Mouse (Mus musculus) heart, embryonic 11.5 days (tissue): ENCODE results near the gene Igdcc3. TPM values are rescaled to one million over a fixed set of nuclear protein-coding genes. Genes with fewer than 3 reads are reported as not detected.
"Not testable (repeated sequence)": the region's sequence is repeated elsewhere in the genome, so short reads cannot be mapped to it uniquely, and the experiment has no call there.

Experiments
- ATAC-seq: fragments of 200-750 bp; cut with Nextera tagmentation; replicated peaks from 2 replicates; pipeline ENCODE4 v1.8.0; 2017; ENCODE audit warnings: moderate library complexity; ENCODE audit not compliant: insufficient number of reproducible peaks, low FRiP score, low TSS enrichment
- H3K27ac ChIP-seq: fragments of 300-500 bp; sonication (generic); 2 replicates; pipeline ENCODE4 v1.5.1; 2014; ENCODE audit warnings: mild to moderate bottlenecking, low read depth, low read length
- H3K27me3 ChIP-seq: fragments of 300-500 bp; sonication (generic); 2 replicates; pipeline ENCODE4 v1.6.1; 2014; ENCODE audit warnings: mild to moderate bottlenecking, low read length, mixed read lengths; ENCODE audit not compliant: control insufficient read depth, insufficient read depth
- H3K36me3 ChIP-seq: fragments of 300-500 bp; sonication (generic); 2 replicates; pipeline ENCODE4 v1.6.1; 2014; ENCODE audit warnings: mild to moderate bottlenecking, low read length, moderate library complexity, mixed read lengths; ENCODE audit not compliant: control insufficient read depth, insufficient read depth
- H3K4me1 ChIP-seq: fragments of 300-500 bp; sonication (generic); 2 replicates; pipeline ENCODE4 v1.6.1; 2014; ENCODE audit warnings: low read length; ENCODE audit not compliant: control insufficient read depth, insufficient read depth
- H3K4me2 ChIP-seq: fragments of 300-500 bp; sonication (generic); 2 replicates; pipeline ENCODE4 v1.6.1; 2014; ENCODE audit warnings: mild to moderate bottlenecking, moderate library complexity
- H3K4me3 ChIP-seq: fragments of 300-500 bp; sonication (generic); 2 replicates; pipeline ENCODE4 v1.5.1; 2014; ENCODE audit warnings: low read depth, low read length
- H3K9ac ChIP-seq: fragments of 300-500 bp; sonication (generic); 2 replicates; pipeline ENCODE4 v1.6.1; 2014; ENCODE audit warnings: mild to moderate bottlenecking, low read depth, low read length, moderate library complexity
- H3K9me3 ChIP-seq: fragments of 300-500 bp; sonication (generic); replicated peaks from 2 replicates; pipeline ENCODE4 v1.6.1; 2016; ENCODE audit warnings: low read length; ENCODE audit not compliant: control insufficient read depth
- WGBS: fragments of 180-500 bp; shearing (Covaris S2); extraction: QIAGEN DNeasy Blood & Tissue Kit; methylation state at CpG from one replicate; pipeline ENCODE4 v1.1.7; 2014; ENCODE audit not compliant: insufficient replicate concordance; 5-methylcytosine and 5-hydroxymethylcytosine counted together
- polyA plus RNA-seq: library from polyadenylated mRNA; unstranded; fragments of >200 nt; fragmentation: Nextera tagmentation; extraction: Ambion mirVana; gene quantifications from 2 replicates; pipeline ENCODE4 v1.2.1, GENCODE M21; 2014

Igdcc3 gene
- polyA plus RNA-seq, 1 experiment from 2014 or later: 6.3 TPM

- no peak for ATAC-seq
- no peak overlapping the region for H3K9ac ChIP-seq
- no peaks in the 10 kb centered on the region for H3K36me3 ChIP-seq
- H3K27me3 ChIP-seq: no peaks in the 10 kb centered on the region
- H3K4me1 ChIP-seq: peaks cover 21% of the 10 kb centered on the region
- no peaks in the 10 kb centered on the region for H3K9me3 ChIP-seq
- H3K27ac ChIP-seq: peak overlapping the region; percentile 23
- no peak overlapping the region for H3K4me3 ChIP-seq
- WGBS: 74% methylated on average over 6 of the region's 6 CpGs
- no peak overlapping the region for H3K4me2 ChIP-seq
Measured at GRCm38 (mm10) chr9:65197826-65198225, 56.8 kb downstream of the Igdcc3 start.

- H3K4me2 ChIP-seq: no peak overlapping the region
- H3K9ac ChIP-seq: no peak overlapping the region
- H3K27ac ChIP-seq: 0 out of 2 replicates have a peak overlapping the region, but pooled peaks have one; percentile 32
- H3K9me3 ChIP-seq: no peaks in the 10 kb centered on the region
- H3K27me3 ChIP-seq: no peaks in the 10 kb centered on the region
- peaks cover 18% of the 10 kb centered on the region for H3K4me1 ChIP-seq
- no peak overlapping the region for H3K4me3 ChIP-seq
- WGBS: 52% methylated on average over 7 of the region's 7 CpGs
- no peak for ATAC-seq
- H3K36me3 ChIP-seq: no peaks in the 10 kb centered on the region
Measured at GRCm38 (mm10) chr9:65199723-65200122, 58.7 kb downstream of the Igdcc3 start.

- no peaks in the 10 kb centered on the region for H3K27me3 ChIP-seq
- no peaks in the 10 kb centered on the region for H3K36me3 ChIP-seq
- peak overlapping the region; percentile 32; the same call in 1 of the 2 replicates for H3K27ac ChIP-seq
- no peak overlapping the region for H3K4me3 ChIP-seq
- WGBS: 67% methylated on average over 1 of the region's 1 CpGs
- no peak overlapping the region for H3K4me2 ChIP-seq
- no peaks in the 10 kb centered on the region for H3K9me3 ChIP-seq
- ATAC-seq: no peak
- peaks cover 9% of the 10 kb centered on the region for H3K4me1 ChIP-seq
- H3K9ac ChIP-seq: no peak overlapping the region
Measured at GRCm38 (mm10) chr9:65200606-65201005, 59.6 kb downstream of the Igdcc3 start.

- Histone ChIP-seq H3K4me2 (no peak overlapping the region), H3K36me3 (no peaks in the 10 kb centered on the region), H3K9me3 (no peaks in the 10 kb centered on the region), H3K4me3 (no peak overlapping the region), H3K9ac (no peak overlapping the region), H3K4me1 (peaks cover 5% of the 10 kb centered on the region), H3K27me3 (no peaks in the 10 kb centered on the region), H3K27ac (no peak overlapping the region; the same call in 1 of the 2 replicates)
- no peak for ATAC-seq
- 40% methylated on average over 3 of the region's 3 CpGs for WGBS
Measured at GRCm38 (mm10) chr9:65201021-65201380, 60.0 kb downstream of the Igdcc3 start.

- peak; percentile 74 for ATAC-seq
- no peaks in the 10 kb centered on the region for H3K36me3 ChIP-seq
- peak overlapping the region; percentile 36 for H3K4me3 ChIP-seq
- no peaks in the 10 kb centered on the region for H3K9me3 ChIP-seq
- H3K4me1 ChIP-seq: 0 out of 2 replicates have a peak, but pooled peaks cover 2% of the 10 kb centered on the region
- H3K4me2 ChIP-seq: peak overlapping the region; percentile 60
- H3K27ac ChIP-seq: peak overlapping the region; percentile 22; the same call in 1 of the 2 replicates
- H3K27me3 ChIP-seq: no peaks in the 10 kb centered on the region
- WGBS: 1% methylated on average over 18 of the region's 18 CpGs
- peak overlapping the region; percentile 59 for H3K9ac ChIP-seq
Measured at GRCm38 (mm10) chr9:65201381-65202164, 60.6 kb downstream of the Igdcc3 start.

GRCm38 (mm10) chr9:65202165-65202754, 61.3 kb downstream of the Igdcc3 start:
- H3K4me3 ChIP-seq: peak overlapping the region; percentile 36
- H3K9ac ChIP-seq: peak overlapping the region; percentile 59
- H3K27ac ChIP-seq: peak overlapping the region; percentile 22; the same call in 1 of the 2 replicates
- no peaks in the 10 kb centered on the region for H3K4me1 ChIP-seq
- H3K4me2 ChIP-seq: peak overlapping the region; percentile 60
- no peaks in the 10 kb centered on the region for H3K27me3 ChIP-seq
- WGBS: 30% methylated on average over 11 of the region's 11 CpGs
- no peaks in the 10 kb centered on the region for H3K9me3 ChIP-seq
- ATAC-seq: no peak
- H3K36me3 ChIP-seq: no peaks in the 10 kb centered on the region

- Histone ChIP-seq H3K27ac (no peak overlapping the region), H3K27me3 (no peaks in the 10 kb centered on the region), H3K9me3 (no peaks in the 10 kb centered on the region), H3K4me3 (no peak overlapping the region), H3K4me2 (no peak overlapping the region), H3K4me1 (no peaks in the 10 kb centered on the region), H3K9ac (no peak overlapping the region), H3K36me3 (no peaks in the 10 kb centered on the region)
- 60% methylated on average over 11 of the region's 11 CpGs for WGBS
- no peak for ATAC-seq
Measured at GRCm38 (mm10) chr9:65205049-65205815, 64.2 kb downstream of the Igdcc3 start.

- H3K27me3 ChIP-seq, H3K27ac ChIP-seq, H3K36me3 ChIP-seq, H3K9ac ChIP-seq, ATAC-seq, H3K4me3 ChIP-seq, H3K4me2 ChIP-seq, H3K4me1 ChIP-seq, H3K9me3 ChIP-seq: not testable (repeated sequence)
- WGBS: 76% methylated on average over 7 of the region's 9 CpGs
Measured at GRCm38 (mm10) chr9:65207041-65207815, 66.2 kb downstream of the Igdcc3 start.
